Mouse (Mus musculus) frontal cortex, postnatal 36 days (tissue): ENCODE data around the gene Olfr698.
"Not testable (repeated sequence)": the region's sequence is repeated elsewhere in the genome, so short reads cannot be mapped to it uniquely, and the experiment has no call there.

Source experiments
- DNase-seq, 2 experiments: peaks; one replicate each; pipeline ENCODE4 v3.0.0; 2022; ENCODE audit warnings: low spot score in 2 of 2

Olfr698 gene

DNA sequence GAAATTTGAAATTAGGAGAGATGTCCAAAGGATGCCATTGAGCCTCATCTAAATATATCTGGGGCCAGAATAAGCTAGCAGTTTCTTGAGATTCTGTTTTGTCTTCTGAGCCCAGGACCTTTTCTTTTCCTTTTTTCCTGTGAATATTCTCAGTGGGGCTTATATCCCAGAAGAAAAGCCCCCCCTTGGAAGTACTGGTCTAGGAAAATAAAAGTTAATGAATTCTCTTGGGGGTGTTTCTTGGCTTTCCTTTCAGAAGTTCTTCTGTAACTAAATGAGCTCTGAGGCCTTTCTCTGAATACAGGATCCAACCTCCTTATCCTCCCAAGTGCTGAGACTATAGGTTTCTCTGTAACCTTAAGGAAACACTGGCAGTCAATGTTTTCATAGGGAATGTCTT is at the start of gene Olfr698:
Gene Olfr698 (minus strand): TSS at position 101 of the 400 bp plus-strand sequence.
- DNase-seq: no peak

DNA sequence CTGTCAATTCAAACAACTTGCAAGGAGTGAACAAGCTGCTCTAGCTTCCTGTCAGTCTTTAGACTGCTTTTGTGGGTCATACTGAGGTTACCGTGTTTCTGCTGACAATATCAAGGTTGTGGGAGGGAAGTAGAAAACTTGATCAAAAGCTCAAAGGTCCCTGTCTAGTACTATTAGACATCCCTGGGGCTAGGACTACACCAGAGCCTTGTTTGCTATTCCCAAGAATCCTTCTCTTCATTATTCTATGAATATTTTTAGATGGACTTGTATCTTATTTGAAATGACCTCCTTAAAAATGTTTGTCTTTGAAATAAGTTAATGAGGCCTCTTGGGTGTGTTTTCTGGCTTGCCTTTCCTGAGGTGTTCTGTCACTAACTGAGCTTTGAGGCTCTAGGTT is 37.9 kb upstream of the Olfr698 start, which contains the start of gene Olfr699:
Gene Olfr699 (minus strand): TSS at position 101 of the 400 bp plus-strand sequence.
- no peak for DNase-seq

DNA sequence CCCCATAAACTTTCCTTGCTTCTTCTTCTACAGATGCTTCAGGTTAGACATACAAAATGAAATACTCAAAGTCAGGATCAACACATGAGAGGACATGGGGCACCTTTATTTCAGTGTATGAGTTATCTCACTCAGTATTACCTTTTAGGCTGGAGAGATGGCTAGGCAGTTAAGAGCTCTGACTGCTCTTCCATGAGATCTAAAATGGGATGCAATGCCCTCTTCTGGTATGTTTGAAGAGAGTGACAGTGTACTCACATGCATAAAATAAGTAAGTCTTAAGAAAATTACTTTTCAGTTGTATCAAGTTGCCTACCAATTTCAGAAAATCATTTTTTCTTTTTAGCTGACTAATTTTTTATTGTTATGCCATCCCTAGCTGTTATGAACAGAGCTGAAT is 33.1 kb upstream of the Olfr698 start:
- DNase-seq: no peak

DNA sequence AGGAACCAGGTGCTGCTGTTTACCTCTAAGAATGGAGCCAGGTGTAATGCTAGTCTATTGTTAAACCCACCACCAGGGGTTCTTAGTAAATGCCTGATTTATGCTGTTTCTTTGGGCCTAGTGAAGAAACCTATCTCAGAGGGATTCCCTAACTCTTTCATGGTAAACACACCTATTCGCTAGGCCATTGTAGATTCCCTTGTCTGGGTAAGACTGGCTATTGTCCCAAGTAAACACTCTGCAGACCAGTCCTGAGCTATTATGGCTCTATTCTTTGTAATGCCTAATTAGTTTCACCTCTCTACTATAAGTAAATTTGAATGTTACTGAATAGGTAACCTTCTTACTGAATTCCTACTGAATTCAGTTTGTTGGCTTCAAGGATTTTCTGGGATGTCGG is 5.8 kb upstream of the Olfr698 start:
- DNase-seq: not testable (repeated sequence)

DNA sequence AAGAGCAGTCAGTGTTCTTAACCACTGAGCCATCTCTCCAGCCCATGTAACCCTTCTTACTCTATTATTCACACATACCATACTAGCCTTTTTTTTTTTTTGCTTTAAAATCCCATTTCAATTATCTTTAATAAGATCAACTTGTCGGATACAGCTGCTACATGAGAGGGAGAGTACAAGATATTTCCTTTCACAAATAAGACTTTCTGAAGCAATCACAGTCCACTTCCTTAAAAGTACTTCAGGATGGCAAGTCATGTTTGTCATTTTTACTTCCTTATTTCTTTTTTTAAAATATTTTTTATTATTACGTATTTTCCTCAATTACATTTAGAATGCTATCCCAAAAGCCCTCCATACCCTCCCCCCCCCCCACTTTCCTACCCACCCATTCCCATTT is 3.6 kb upstream of the Olfr698 start:
- no peak for DNase-seq

DNA sequence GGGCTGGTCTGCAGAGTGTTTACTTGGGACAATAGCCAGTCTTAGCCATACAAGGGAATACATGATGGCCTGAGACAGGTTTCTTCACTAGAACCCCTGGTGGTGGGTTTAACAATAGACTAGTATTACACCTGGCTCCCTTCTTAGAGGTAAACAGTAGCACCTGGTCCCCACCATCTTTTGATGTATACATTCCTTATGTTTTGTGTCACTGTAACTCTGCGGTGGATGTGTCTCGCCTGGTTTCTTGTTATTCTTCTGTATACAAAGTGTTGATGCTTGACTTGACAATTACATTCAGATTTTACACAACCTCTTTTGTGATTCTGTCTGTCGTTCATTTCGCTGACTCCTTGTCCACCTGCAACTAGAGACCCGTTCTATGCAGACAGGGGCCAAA is 9.4 kb downstream of the Olfr698 start:
- DNase-seq: no peak

DNA sequence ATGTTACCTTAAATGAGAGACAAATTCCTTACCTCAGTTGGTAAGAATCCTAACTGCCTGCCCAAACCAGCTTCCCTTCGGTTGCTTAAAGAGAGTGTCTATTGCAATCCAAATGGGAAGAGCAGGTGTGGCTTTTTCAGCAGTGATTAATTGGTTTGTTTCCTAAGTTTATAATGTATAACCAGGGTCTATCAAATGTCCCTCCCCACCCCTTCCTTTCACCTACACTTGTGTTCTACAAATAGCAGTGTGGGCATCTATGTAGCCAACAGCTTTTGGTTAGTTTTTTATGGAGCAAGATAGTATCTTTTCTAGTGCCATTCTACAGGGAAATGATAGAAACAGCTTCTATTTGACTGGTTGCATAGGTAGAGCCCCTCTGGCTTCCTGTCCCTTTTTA is 12.9 kb downstream of the Olfr698 start, which contains the start of gene Olfr697:
Gene Olfr697 (minus strand): TSS at position 101 of the 400 bp plus-strand sequence.
- DNase-seq: no peak

DNA sequence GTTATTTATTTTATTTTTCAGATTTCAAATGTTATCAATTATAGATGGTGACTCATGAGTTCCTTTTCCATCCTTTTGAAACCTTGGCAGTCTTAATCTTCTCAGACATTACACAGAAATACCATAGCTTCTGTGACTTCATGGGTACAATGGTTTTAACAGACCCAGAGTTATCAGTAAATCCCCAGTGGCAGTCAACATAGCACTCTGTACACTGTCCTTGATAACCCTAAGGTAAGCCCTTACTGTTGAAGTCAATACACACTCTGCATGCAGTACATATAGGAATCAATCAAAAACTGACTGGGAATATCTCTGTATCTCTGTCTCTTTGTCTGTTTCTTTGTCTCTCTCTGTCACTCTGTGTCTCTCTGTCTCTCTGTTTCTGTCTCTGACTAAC is 18.2 kb downstream of the Olfr698 start:
- no peak for DNase-seq

DNA sequence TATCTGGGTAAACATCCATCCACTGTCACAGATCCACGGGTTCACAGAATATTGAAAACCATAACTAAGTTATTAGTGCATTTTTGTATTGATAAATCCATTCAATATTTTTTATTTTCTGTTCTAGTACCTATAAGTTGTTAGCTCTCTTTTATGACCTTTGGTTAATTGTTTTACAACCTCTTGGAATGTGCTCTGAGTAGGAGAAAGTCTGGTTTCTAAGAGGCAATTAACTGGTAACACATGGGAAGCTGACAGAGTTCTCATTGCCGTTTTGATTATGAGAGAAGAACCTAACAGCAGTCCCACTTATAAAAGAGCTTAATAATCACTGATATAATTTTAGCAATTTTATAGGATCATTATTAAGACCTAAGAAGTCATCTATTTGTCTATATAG is 21.5 kb downstream of the Olfr698 start:
- DNase-seq: no peak

DNA sequence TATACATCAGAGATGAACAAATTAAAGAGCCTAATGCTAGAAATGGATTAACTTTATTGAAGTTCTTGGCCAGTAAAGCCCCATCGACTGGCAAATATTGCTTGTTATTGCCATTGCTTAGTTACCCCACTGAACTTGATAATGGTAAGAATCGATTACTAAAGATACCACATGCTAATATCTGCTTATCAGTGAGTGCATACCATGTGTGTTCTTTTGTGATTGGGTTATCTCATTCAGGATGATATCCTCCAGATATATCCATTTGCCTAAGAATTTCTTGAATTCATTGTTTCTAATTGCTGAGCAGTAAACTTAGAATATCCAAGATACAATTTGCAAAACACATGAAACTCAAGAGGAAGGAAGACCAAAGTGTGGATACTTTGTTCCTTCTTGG is 29.5 kb downstream of the Olfr698 start:
- not testable (repeated sequence) for DNase-seq

DNA sequence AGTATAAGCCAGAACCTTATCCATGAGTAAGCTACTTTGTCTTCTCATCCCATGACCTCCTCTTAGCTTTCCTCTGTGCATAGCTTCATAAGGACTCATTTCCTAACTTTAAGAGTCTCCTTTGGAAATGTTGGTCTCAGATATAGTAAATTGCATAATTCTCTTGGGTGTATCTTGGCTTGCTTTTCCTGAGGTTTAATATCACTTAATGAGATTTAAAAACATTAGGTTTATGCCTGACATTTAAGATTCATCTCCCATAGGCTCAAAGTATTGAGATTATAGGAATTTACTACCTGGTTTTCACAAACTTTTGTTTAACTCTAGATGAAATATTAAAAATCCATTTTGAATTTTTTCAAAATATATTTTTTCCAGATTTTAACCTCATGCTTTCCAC is 38.9 kb downstream of the Olfr698 start, which contains the start of gene Olfr695:
Gene Olfr695 (minus strand): TSS at position 101 of the 400 bp plus-strand sequence.
- DNase-seq: no peak

DNA sequence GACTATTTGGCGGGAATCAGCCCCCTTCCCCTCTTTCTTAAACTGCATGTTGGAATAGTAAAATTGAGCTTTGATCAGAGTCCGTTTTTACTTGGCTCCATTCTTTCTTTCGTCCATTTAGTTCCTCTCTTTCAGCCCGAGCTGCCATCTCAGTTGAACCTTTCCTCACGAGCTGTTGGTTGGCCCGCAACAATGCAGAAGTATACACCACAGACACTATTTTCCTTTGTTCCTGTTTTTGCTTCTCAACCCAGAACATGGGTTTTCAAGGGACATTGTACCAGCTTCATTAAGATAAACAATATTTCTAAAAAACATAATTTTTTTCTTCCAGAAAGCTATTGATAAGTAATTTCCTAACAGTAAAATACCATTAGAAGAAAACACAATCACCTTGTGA is 43.7 kb downstream of the Olfr698 start:
- DNase-seq: no peak

DNA sequence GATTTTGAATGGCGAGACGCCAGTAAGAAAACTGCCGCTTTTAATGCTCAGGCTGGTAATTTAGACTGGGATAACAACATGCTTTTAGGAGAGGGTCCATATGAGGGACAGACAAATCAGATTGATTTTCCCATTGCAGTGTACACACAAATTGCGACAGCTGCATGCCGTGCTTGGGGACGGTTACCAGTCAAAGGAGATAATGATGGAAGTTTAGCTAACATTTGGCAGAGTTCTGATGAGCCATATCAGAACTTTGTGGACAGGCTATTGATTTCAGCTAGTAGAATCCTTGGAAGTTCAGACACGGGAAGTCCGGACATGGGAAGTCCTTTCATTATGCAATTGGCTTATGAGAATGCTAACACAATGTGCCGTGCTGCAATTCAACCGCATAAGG is 47.5 kb downstream of the Olfr698 start:
- not testable (repeated sequence) for DNase-seq
